Comparison of ENCODE assay signal across 8 mouse cellular contexts in genomic region chr4:155601091-155601996, GRCm38 (mm10). TPM values are rescaled to one million over a fixed set of nuclear protein-coding genes. Genes with fewer than 3 reads are reported as not detected.
A peak's percentile ranks its signal among the peaks of the same experiment; 100 is the strongest.
DNase-seq lines count a peak whose midpoint lies in the region; ATAC-seq and TF ChIP-seq lines count a peak whose summit lies in the region.

Gene Slc35e2, plus strand, starts transcription at chr4:155601416.

- H3K9me3 ChIP-seq in embryonic facial prominence, embryonic 13.5 days: no peaks in the 10 kb centered on the region
- H3K9me3 ChIP-seq in limb, embryonic 13.5 days: no peaks in the 10 kb centered on the region; the same call in 1 of the 2 replicates
- H3K9me3 ChIP-seq in midbrain, embryonic 16.5 days (replicated peaks; ENCODE audit: control insufficient read depth, low read length, poor library complexity, severe bottlenecking): no peaks in the 10 kb centered on the region

- peak; percentile 90 for DNase-seq in 3134 (ENCODE audit: extremely low read depth, insufficient read length, low spot score)
- peak; percentile 92 to 96 for DNase-seq in adrenal gland, postnatal 36 days
- peak; percentile 95 for DNase-seq in heart, adult 2 months
- peak; percentile 89 to 91 for DNase-seq in kidney, adult 8-10 months
- DNase-seq in spleen, postnatal 10 days (ENCODE audit: low spot score in 2 of 2): peak; percentile 95 to 98

- under 1% methylated on average over 64 of the region's 65 CpGs for WGBS in embryonic facial prominence, embryonic 13.5 days
- WGBS in heart, adult 2 months: under 1% methylated on average over 63 of the region's 65 CpGs
- 1% methylated on average over 65 of the region's 65 CpGs for WGBS in limb, embryonic 13.5 days
- WGBS in midbrain, embryonic 16.5 days: under 1% methylated on average over 54 of the region's 65 CpGs

- H3K4me1 ChIP-seq in embryonic facial prominence, embryonic 13.5 days: peaks cover 11% of the 10 kb centered on the region; the same call in 1 of the 2 replicates
- H3K4me1 ChIP-seq in heart, adult 2 months (ENCODE audit: control insufficient read depth, insufficient read depth, low read length): no peaks in the 10 kb centered on the region
- peaks cover 18% of the 10 kb centered on the region for H3K4me1 ChIP-seq in limb, embryonic 13.5 days
- peaks cover 14% of the 10 kb centered on the region for H3K4me1 ChIP-seq in midbrain, embryonic 16.5 days (ENCODE audit: control insufficient read depth, insufficient read depth, low read length)

- peak; percentile 68; the same call in 1 of the 2 replicates for TF ChIP-seq EP300 in heart, adult 2 months (IDR thresholded peaks at IDR 0.05; ENCODE audit: insufficient read depth, low read depth, low read length)

- H3K79me2 ChIP-seq in heart, adult 2 months (replicated peaks; ENCODE audit: control insufficient read depth, insufficient read depth, low read length): no peaks in the 10 kb centered on the region

- no peaks in the 10 kb centered on the region for H3K27me3 ChIP-seq in embryonic facial prominence, embryonic 13.5 days
- no peaks in the 10 kb centered on the region for H3K27me3 ChIP-seq in heart, adult 2 months (ENCODE audit: control insufficient read depth, insufficient read depth, low read length)
- no peaks in the 10 kb centered on the region for H3K27me3 ChIP-seq in limb, embryonic 13.5 days
- no peaks in the 10 kb centered on the region for H3K27me3 ChIP-seq in midbrain, embryonic 16.5 days (ENCODE audit: control insufficient read depth, insufficient read depth, low read depth, low read length)

- peak within 1 kb of the TSS; percentile 99 for H3K27ac ChIP-seq in embryonic facial prominence, embryonic 13.5 days
- peak within 1 kb of the TSS; percentile 100 for H3K27ac ChIP-seq in heart, adult 2 months
- H3K27ac ChIP-seq in limb, embryonic 13.5 days: peak within 1 kb of the TSS; percentile 99
- peak within 1 kb of the TSS; percentile 100 for H3K27ac ChIP-seq in midbrain, embryonic 16.5 days (ENCODE audit: low read length)

- intact Hi-C loops in heart, adult 2 months (cut with DNase I): loop anchor here (2.0 kb wide), 2 partner anchors 23 to 39 kb away; partner anchors contain the start of genes Cdk11b and Nadk

- TF ChIP-seq POLR2A in heart, adult 2 months (IDR thresholded peaks at IDR 0.05; ENCODE audit: insufficient read depth, low read depth, low read length): peak; percentile 90

- H3K4me2 ChIP-seq in embryonic facial prominence, embryonic 13.5 days: peak within 1 kb of the TSS; percentile 87
- peak within 1 kb of the TSS; percentile 86 for H3K4me2 ChIP-seq in limb, embryonic 13.5 days (replicated peaks)
- peak within 1 kb of the TSS; percentile 90 for H3K4me2 ChIP-seq in midbrain, embryonic 16.5 days (ENCODE audit: low read length)

- peak within 1 kb of the TSS; percentile 97 for H3K4me3 ChIP-seq in embryonic facial prominence, embryonic 13.5 days
- H3K4me3 ChIP-seq in heart, adult 2 months: peak within 1 kb of the TSS; percentile 99
- H3K4me3 ChIP-seq in limb, embryonic 13.5 days: peak within 1 kb of the TSS; percentile 96
- peak within 1 kb of the TSS; percentile 98 for H3K4me3 ChIP-seq in midbrain, embryonic 16.5 days (ENCODE audit: low read depth, low read length)

- peak within 1 kb of the TSS; percentile 94 for H3K9ac ChIP-seq in embryonic facial prominence, embryonic 13.5 days
- H3K9ac ChIP-seq in heart, adult 2 months (ENCODE audit: low read depth, low read length): peak within 1 kb of the TSS; percentile 94
- H3K9ac ChIP-seq in limb, embryonic 13.5 days: peak within 1 kb of the TSS; percentile 93
- peak within 1 kb of the TSS; percentile 99 for H3K9ac ChIP-seq in midbrain, embryonic 16.5 days (ENCODE audit: low read depth, low read length)

- peaks cover 22% of the 10 kb centered on the region; the same call in 1 of the 2 replicates for H3K36me3 ChIP-seq in embryonic facial prominence, embryonic 13.5 days
- peaks cover 3% of the 10 kb centered on the region; the same call in 1 of the 2 replicates for H3K36me3 ChIP-seq in heart, adult 2 months (ENCODE audit: control insufficient read depth, insufficient read depth, low read length)
- peaks cover 12% of the 10 kb centered on the region for H3K36me3 ChIP-seq in limb, embryonic 13.5 days
- H3K36me3 ChIP-seq in midbrain, embryonic 16.5 days (ENCODE audit: control insufficient read depth, insufficient read depth, low read length): no peaks in the 10 kb centered on the region; the same call in 1 of the 2 replicates

- peak; percentile 45 for TF ChIP-seq CTCF in heart, adult 2 months (IDR thresholded peaks at IDR 0.05)

- ATAC-seq in embryonic facial prominence, embryonic 13.5 days (ENCODE audit: insufficient number of reproducible peaks, insufficient read depth, low FRiP score, low TSS enrichment, low read depth): peak; percentile 94
- peak; percentile 95 for ATAC-seq in limb, embryonic 13.5 days (ENCODE audit: low FRiP score, low read depth)
- ATAC-seq in midbrain, embryonic 16.5 days: peak; percentile 96

RNA-seq across cellular contexts. Expression of gene Slc35e2, which starts in this region (rescaled TPM):
- total RNA-seq in adrenal gland, postnatal 36 days (2021): 10 to 100 TPM; 34.0 to 43.3 TPM
- polyA plus RNA-seq in embryonic facial prominence, embryonic 13.5 days (2015; fragmentation: Nextera tagmentation; extraction: Ambion mirVana): 10.5 and 11.1 TPM in 2 replicates
- 1 to 10 TPM; 6.3 to 8.2 TPM for total RNA-seq in heart, adult 2 months (2021)
- polyA plus RNA-seq in heart, adult 2 months (2012; rRNA removed): 4.1 and 7.2 TPM in 2 replicates
- 8.5 and 10.1 TPM in 2 replicates for polyA plus RNA-seq in limb, embryonic 13.5 days (2015; fragmentation: Nextera tagmentation; extraction: Ambion mirVana)
- polyA plus RNA-seq in midbrain, embryonic 16.5 days (2015; fragmentation: Nextera tagmentation; extraction: Ambion mirVana): 14.7 and 15.5 TPM in 2 replicates

Comparison
In these comparisons a context has a peak if more than half of its experiments do, and no peak if none do; other contexts are left out.
1. Peak in every context shown above with its lines: DNase-seq, ATAC-seq, H3K4me3 ChIP-seq and H3K27ac ChIP-seq.